Mouse (Mus musculus): ENCODE results near the gene 0610009B22Rik. TPM values are rescaled to one million over a fixed set of nuclear protein-coding genes. Genes with fewer than 3 reads are reported as not detected.

Gene 0610009B22Rik
- 1 to 10 TPM; 7.0 to 9.3 TPM for total RNA-seq (2023)

GRCm38 (mm10) chr11:51688330-51689328 is at the start of gene 0610009B22Rik:
TSS of gene 0610009B22Rik (minus strand) at chr11:51688874.

GRCm38 (mm10) chr11:51650691-51651515 is 37.8 kb downstream of the 0610009B22Rik start, which contains the start of the genes N4bp3 and D930048N14Rik:
TSS of gene N4bp3 (minus strand) at chr11:51650842.
TSS of gene D930048N14Rik (plus strand) at chr11:51650954.

GRCm38 (mm10) chr11:51635525-51636322 is 53.0 kb downstream of the 0610009B22Rik start, which contains the start of gene Rmnd5b:
TSS of gene Rmnd5b (minus strand) at chr11:51635896.

Other genes starting within 250 kb of the 0610009B22Rik start
- 1 to 10 TPM; 6.4 to 8.1 TPM for gene Phykpl, start 104.1 kb downstream of the 0610009B22Rik start, total RNA-seq (2023)
- 100 to 1,000 TPM; 173 to 210 TPM for gene Hnrnpab, start 82.0 kb downstream of the 0610009B22Rik start, total RNA-seq (2023)
- 10 to 100 TPM; 34.3 to 35.7 TPM for gene Nhp2, start 69.1 kb downstream of the 0610009B22Rik start, total RNA-seq (2023)
- 10 to 100 TPM; 52.0 to 60.1 TPM for gene Rmnd5b, start 53.0 kb downstream of the 0610009B22Rik start, total RNA-seq (2023)
- gene N4bp3, start 38.0 kb downstream of the 0610009B22Rik start, total RNA-seq (2023), result 1 to 10 TPM; 2.4 to 4.9 TPM
- gene D930048N14Rik, start 37.9 kb downstream of the 0610009B22Rik start, total RNA-seq (2023), result under 1 TPM; 0.15 to 0.26 TPM
- gene Sec24a, start 74.8 kb upstream of the 0610009B22Rik start, total RNA-seq (2023), result 10 to 100 TPM; 15.1 to 15.6 TPM
- gene Sar1b, start 74.8 kb upstream of the 0610009B22Rik start, total RNA-seq (2023), result 10 to 100 TPM; 23.9 to 26.9 TPM
- 1 to 10 TPM; 7.8 to 8.9 TPM for gene Jade2, start 168.8 kb upstream of the 0610009B22Rik start, total RNA-seq (2023)

Measured in neutrophil, adult 83 days (primary cell).